Mouse (Mus musculus) kidney, adult 2 months (tissue): ENCODE measurements at regions not wholly inside any gene's neighbourhood (a gene's known extent, or its start where the extent isn't known, plus 50 kb on each side); places are given as distances from the start of the nearest gene placed in this dataset.

Experiments used
- DNase-seq: peaks from one replicate; pipeline ENCODE4 v3.0.0; 2021
- H3K27ac ChIP-seq: fragments of 200-500 bp; 2 replicates; pipeline ENCODE4 v1.5.1; 2012; ENCODE audit warnings: low read depth, low read length, control low read depth, inconsistent platforms; ENCODE audit not compliant: insufficient read depth
- H3K27me3 ChIP-seq: fragments of 200-500 bp; replicated peaks from 2 replicates; pipeline ENCODE4 v1.6.1; 2012; ENCODE audit warnings: mild to moderate bottlenecking, moderate library complexity, low read length, inconsistent platforms; ENCODE audit not compliant: control insufficient read depth, insufficient read depth
- H3K36me3 ChIP-seq: fragments of 200-500 bp; 2 replicates; pipeline ENCODE4 v1.6.1; 2012; ENCODE audit warnings: mild to moderate bottlenecking, moderate library complexity, low read length, inconsistent platforms; ENCODE audit not compliant: control insufficient read depth, insufficient read depth
- H3K4me1 ChIP-seq: fragments of 200-500 bp; 2 replicates; pipeline ENCODE4 v1.6.1; 2011; ENCODE audit warnings: low read length; ENCODE audit not compliant: control insufficient read depth, insufficient read depth
- H3K4me3 ChIP-seq: fragments of 200-500 bp; 2 replicates; pipeline ENCODE4 v1.5.1; 2011; ENCODE audit warnings: mild to moderate bottlenecking, low read depth, low read length, control low read depth; ENCODE audit not compliant: insufficient read depth
- CTCF ChIP-seq: fragments of 200-500 bp; conservative IDR thresholded peaks from 2 replicates; pipeline ENCODE4 v1.5.1; 2011; ENCODE audit warnings: low read depth, mild to moderate bottlenecking, control low read depth, low read length, moderate library complexity, mixed read lengths; ENCODE audit not compliant: insufficient read depth, insufficient read length
- POLR2A ChIP-seq: fragments of 200-500 bp; IDR thresholded peaks from one replicate; pipeline ENCODE4 v1.6.1; 2011; ENCODE audit warnings: low read depth, low read length, control low read depth
- WGBS: fragments of 180-500 bp; shearing (Covaris S2); methylation state at CpG from one replicate; pipeline ENCODE4 v1.1.7; 2018; 5-methylcytosine and 5-hydroxymethylcytosine counted together

DNA sequence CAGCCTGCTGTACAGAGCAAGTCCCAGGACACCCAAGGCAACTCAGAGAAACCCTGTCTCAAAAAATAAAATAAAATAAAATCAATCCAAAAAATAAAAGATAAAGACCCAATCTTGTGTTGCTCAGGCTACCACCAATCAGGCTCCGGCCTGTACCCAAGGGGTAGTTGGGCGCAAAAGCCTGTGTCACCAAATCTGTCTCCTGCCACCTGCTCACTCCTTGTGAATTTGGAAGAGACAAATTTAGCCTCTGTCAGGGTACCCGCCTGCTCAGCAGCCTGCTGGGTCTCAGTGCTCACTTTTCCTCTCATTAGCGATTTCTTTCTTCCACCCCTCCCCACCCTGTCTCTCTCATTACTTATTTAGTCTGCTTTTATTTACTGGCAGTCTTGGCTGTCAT, 54.6 kb downstream of the Sox4 start:
- 88% methylated on average over 4 of the region's 4 CpGs for WGBS
- DNase-seq: no peak
- Histone ChIP-seq H3K4me3 (no peak overlapping the region), H3K36me3 (no peaks in the 10 kb centered on the region), H3K27me3 (no peaks in the 10 kb centered on the region), H3K4me1 (no peaks in the 10 kb centered on the region), H3K27ac (no peak overlapping the region)
- no peak for TF ChIP-seq CTCF
- TF ChIP-seq POLR2A: no peak

DNA sequence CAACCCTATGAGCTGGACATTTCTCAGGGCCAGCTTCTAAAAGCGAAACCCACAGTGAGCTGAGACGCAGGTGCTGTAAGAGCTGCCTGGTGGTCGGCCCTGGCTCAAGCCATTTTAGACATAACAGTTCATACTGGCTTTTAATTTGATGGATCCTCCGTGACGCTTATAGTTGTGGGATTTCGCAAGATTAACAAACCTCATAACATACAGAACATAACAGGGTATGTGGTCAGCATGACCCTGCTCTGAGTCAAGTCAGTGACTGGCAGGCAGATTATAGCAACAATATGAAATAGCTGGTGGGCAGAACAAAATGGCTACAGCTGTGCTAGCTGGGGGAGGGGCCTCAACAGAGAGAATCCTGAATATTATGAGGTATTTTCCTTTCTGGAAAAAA, 60.6 kb downstream of the Sox4 start:
- Histone ChIP-seq H3K36me3 (no peaks in the 10 kb centered on the region), H3K4me1 (no peaks in the 10 kb centered on the region), H3K4me3 (no peak overlapping the region), H3K27ac (no peak overlapping the region), H3K27me3 (no peaks in the 10 kb centered on the region)
- 97% methylated on average over 6 of the region's 6 CpGs for WGBS
- TF ChIP-seq CTCF (no peak), POLR2A (no peak)
- no peak for DNase-seq

DNA sequence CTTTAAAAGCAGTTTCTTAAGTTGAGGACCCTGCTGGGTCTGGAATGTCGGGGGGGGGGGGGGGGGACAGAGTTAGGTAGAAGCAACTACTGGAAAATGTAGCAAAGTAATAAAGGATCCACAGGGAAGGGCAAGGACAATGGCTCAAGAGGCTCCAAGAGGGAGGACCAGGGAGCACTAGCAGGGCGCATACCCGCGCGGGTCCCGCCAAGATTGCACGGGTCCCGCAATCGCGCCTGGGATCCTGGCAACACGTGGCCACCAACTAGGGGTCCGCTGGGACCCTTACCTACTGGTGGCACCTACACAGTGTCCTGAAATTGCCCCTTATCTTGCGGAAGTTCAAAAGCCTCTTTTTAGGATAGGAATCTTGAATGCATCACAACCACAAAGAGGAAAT, 66.4 kb downstream of the Sox4 start:
- TF ChIP-seq CTCF: no peak
- H3K4me1 ChIP-seq: no peaks in the 10 kb centered on the region
- no peak overlapping the region for H3K27ac ChIP-seq
- no peaks in the 10 kb centered on the region for H3K36me3 ChIP-seq
- no peak for DNase-seq
- 0 out of 2 replicates have a peak, but pooled peaks cover 2% of the 10 kb centered on the region for H3K27me3 ChIP-seq
- 41% methylated on average over 13 of the region's 13 CpGs for WGBS
- H3K4me3 ChIP-seq: no peak overlapping the region

DNA sequence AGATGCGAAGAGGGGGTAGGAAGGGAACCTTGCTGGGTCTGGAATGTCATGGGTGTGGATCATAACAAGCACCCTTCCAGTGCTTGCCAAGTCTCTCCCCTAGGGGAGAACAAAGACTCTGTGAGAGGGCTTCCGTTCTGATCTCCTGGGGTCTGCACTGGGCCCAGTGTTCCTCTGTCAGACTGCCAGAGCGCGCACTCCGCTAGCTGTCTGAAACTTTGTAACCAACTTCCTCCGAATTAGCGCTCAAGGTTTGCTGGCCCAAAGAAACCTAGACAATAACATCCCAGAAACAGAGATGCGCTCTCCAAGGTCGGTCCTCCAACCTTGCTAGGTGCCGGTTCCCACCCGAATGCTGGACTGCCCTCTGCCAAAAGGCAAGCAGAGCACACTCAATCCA, 66.8 kb downstream of the Sox4 start:
- H3K27ac ChIP-seq: no peak overlapping the region
- TF ChIP-seq POLR2A (no peak), CTCF (no peak)
- 45% methylated on average over 11 of the region's 11 CpGs for WGBS
- DNase-seq: peak; percentile 49
- H3K4me1 ChIP-seq: no peaks in the 10 kb centered on the region
- H3K36me3 ChIP-seq: no peaks in the 10 kb centered on the region
- 0 out of 2 replicates have a peak, but pooled peaks cover 2% of the 10 kb centered on the region for H3K27me3 ChIP-seq
- no peak overlapping the region for H3K4me3 ChIP-seq

DNA sequence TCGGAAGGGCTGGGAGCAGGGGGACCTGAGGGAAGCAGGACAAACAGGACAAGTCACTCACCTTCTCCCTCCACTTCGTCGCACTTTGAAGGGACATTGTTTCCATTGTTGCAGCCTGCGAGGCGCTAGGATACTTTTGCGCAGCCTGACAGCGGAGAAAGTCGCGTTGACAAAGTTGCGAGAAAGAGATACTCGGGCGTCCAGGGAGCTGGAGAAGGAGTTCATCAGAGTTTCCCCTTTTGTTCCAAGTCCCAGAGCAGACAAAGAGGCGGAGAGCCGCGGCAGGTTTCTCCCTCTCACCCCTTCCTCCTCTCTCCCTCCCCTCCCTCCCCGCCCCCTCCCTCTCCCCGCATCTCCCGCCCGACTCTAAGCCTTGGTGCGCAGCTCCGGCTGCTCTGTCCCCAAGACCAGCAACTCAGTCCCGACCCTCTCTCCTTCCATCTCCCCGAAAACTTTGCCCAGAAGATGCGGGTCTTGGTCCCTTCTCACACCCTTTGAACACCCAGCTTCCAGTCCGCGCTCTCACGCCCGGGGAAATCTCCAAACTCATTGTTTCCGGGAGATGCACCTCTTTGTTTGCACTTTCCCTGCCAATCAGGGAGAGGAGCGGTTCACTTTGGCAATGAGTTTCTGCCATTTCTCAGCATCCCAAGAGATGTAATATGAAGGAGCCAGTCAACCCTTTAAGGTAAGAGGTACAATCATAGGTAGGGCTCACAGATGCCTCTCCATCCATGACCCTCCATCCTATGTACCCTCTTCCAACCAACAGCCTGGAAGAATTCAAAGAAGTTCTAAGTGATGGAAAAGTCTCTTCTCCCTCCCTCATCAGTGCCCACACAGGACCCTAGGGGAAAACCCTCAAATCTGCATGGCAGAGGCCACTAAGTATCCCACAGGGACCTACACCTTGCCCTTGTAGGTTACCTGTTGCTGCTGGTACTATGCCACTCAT, 68.2 kb downstream of the Sox4 start:
- Histone ChIP-seq H3K4me3 (peak overlapping the region; percentile 58), H3K27me3 (0 out of 2 replicates have a peak, but pooled peaks cover 2% of the 10 kb centered on the region), H3K36me3 (no peaks in the 10 kb centered on the region), H3K27ac (no peak overlapping the region), H3K4me1 (no peaks in the 10 kb centered on the region)
- TF ChIP-seq CTCF: no peak
- TF ChIP-seq POLR2A: no peak
- DNase-seq: peak; percentile 21
- 2% methylated on average over 29 of the region's 30 CpGs for WGBS

DNA sequence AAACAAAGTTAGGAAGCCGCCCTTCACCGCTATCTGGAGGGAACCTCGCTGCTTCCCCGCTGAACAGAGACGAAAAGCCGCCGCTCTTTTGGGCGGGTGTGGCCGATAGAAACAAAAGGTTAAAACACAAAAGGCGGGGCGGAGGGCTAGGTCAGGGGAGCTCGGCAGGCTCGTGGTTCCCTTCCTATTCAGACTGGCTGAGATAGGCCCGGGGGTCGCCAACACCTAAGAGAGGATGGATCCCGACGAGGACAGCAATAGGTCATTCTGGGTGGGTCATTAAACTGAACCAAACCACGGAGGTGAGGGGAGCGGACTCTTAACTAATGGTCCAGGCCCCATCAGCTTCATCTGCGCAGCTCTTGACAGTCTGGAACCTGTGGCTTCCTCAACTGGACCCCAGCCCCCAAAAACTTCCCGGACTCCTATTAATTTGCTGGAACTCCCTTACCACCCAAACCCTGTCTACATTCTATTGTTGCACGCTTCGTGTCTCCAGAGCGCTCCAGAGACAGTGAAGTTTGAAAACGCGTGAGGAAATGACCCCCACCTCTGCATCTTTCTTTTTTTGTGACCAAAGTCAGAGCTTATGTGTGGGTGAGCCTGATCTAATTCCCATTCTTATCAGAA, 69.2 kb downstream of the Sox4 start:
- H3K4me3 ChIP-seq: peak overlapping the region; percentile 56
- DNase-seq: no peak
- H3K4me1 ChIP-seq: no peaks in the 10 kb centered on the region
- no peak overlapping the region for H3K27ac ChIP-seq
- H3K27me3 ChIP-seq: 0 out of 2 replicates have a peak, but pooled peaks cover 2% of the 10 kb centered on the region
- TF ChIP-seq CTCF (no peak), POLR2A (no peak)
- no peaks in the 10 kb centered on the region for H3K36me3 ChIP-seq
- 10% methylated on average over 26 of the region's 26 CpGs for WGBS

DNA sequence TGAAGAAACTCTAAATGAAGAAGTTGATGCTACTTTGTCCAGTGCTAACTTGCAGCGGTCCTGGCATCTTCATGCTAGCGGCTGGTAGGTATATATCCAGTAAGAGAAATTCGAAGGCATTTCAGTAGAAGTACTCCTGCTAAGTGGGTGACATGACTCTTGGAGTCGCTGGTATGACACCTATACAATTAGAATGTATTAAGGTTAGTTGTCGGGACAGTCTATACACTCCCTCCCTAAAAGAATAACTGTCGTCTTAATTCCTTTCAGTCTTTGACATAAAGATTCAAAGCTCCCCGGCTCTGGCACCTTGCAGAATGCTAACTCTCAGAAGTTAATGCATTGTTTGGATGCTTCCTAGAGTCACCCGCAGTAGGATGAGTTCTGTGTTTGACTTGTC, 70.1 kb downstream of the Sox4 start:
- H3K4me3 ChIP-seq: no peak overlapping the region
- TF ChIP-seq POLR2A: no peak
- no peak for TF ChIP-seq CTCF
- 63% methylated on average over 8 of the region's 8 CpGs for WGBS
- DNase-seq: no peak
- no peaks in the 10 kb centered on the region for H3K36me3 ChIP-seq
- H3K27ac ChIP-seq: no peak overlapping the region
- 0 out of 2 replicates have a peak, but pooled peaks cover 2% of the 10 kb centered on the region for H3K27me3 ChIP-seq
- no peaks in the 10 kb centered on the region for H3K4me1 ChIP-seq
